Mouse (Mus musculus) frontal cortex, postnatal 25 days (tissue): ENCODE results near the gene Tmem222.

Source experiments
- DNase-seq, 2 experiments: peaks; one replicate each; pipeline ENCODE4 v3.0.0; 2022; ENCODE audit warnings: low spot score in 2 of 2

The Tmem222 gene

GRCm38 (mm10) chr4:133285299-133285698 is 7.7 kb upstream of the Tmem222 start:
- no peak for DNase-seq

GRCm38 (mm10) chr4:133282656-133283055 is 5.1 kb upstream of the Tmem222 start:
- DNase-seq: no peak

GRCm38 (mm10) chr4:133281951-133282481 is 4.4 kb upstream of the Tmem222 start:
- DNase-seq: no peak

GRCm38 (mm10) chr4:133281513-133281912 is 3.9 kb upstream of the Tmem222 start:
- no peak for DNase-seq

GRCm38 (mm10) chr4:133278482-133278881 is 890 bp upstream of the Tmem222 start:
- DNase-seq: no peak

DNA sequence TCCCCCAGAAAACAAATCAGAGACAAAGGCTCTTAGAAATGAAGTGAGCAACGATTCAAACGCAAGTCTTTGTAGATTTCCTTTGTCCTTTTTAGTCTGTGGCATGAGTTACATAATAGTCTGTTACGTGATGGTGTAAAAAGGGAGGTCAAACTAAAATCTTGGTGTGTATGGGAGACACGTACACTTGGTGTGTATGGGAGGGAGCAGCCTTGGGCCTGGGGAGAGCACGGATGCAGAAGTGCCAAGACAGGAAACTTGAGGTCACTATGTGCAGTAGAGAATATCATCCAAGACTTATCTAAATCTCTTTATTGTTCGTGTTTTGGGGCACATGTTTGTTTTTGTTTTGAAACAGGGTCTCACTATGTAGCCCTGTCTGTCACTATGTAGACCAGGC is 475 bp upstream of the Tmem222 start:
- DNase-seq: no peak

DNA sequence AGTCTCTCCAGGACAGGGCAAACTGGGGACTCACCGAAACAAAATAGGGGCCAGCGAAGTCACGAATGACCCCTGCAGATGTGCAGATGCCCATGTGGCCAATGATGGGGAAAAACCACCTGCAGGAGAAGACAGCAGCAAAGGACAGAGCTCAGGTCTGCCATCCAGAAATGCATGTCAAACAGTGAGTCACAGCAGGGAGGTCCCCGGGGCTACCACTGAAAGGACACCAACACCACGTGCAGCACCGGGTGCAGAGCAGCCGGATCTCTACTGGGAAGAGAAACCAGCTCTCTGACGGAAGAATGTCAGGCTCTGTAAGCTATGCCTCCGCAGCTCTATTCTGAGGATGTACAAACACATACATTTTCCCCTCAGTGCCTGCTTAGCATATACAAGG is 6.7 kb downstream of the Tmem222 start:
- no peak for DNase-seq

GRCm38 (mm10) chr4:133269596-133269995 is 8.0 kb downstream of the Tmem222 start:
- DNase-seq: no peak

DNA sequence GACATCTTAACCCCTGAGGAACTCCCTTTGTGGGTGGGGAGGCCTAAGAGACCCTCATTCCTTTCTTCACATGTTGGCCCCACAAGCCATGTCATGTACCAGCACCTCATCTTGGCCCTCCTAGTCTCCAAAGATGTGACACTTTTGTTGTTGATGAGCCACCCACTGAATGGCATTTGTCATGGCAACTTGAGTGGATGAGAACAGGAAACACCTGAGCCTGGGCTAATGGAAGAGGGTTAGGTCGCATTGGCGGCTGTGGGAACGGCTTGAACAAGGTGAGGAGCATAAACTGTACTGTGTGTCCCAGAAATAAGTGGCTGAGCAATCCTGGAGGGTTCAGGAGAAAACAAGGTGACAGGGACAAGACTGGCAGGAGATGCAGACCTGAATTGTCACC is 8.7 kb downstream of the Tmem222 start:
- no peak for DNase-seq

GRCm38 (mm10) chr4:133266248-133266880 is 11.2 kb downstream of the Tmem222 start:
- DNase-seq: no peak

DNA sequence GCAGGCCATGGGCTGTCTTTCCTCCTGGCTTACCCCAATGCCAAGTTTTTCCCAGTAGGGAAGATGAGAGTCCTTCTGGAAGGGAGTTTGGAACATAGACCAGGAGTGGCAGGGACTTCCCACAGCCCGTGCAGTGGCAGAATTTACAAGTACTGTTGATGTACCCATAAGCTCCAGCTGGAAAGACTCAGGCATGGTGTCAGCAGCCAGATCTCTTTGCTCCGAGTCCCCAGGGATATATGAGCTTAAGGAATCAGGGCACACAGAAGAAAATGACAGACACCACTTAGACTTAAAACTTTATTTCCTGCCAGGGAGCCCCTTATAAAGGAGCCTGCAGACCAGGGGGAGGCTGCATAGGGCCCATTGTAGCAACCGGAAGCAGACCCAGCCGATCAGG is 11.8 kb downstream of the Tmem222 start:
- DNase-seq: no peak

GRCm38 (mm10) chr4:133265297-133265696 is 12.3 kb downstream of the Tmem222 start:
- no peak for DNase-seq

DNA sequence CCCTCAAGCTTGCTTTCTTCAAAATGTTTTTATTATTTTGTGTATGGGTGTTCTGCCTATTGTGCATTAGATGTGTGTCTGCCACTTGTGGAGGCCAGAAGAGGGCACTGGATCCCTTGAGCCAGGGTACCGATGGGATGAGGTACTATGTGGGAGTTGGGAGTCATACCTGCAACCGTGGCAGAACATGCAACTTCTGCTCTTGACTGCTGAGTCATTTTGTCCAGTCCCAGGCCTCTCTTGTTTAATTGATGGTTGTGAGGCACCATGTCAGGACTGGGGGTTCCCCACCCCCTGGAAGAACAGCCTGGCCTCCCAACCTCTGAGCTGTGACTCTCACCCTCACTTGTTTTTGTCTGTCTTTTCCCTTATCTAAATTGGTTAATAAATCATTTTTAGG is 13.0 kb downstream of the Tmem222 start:
- DNase-seq: no peak

- DNase-seq: no peak
Observed at GRCm38 (mm10) chr4:133263756-133264155, 13.8 kb downstream of the Tmem222 start.

DNA sequence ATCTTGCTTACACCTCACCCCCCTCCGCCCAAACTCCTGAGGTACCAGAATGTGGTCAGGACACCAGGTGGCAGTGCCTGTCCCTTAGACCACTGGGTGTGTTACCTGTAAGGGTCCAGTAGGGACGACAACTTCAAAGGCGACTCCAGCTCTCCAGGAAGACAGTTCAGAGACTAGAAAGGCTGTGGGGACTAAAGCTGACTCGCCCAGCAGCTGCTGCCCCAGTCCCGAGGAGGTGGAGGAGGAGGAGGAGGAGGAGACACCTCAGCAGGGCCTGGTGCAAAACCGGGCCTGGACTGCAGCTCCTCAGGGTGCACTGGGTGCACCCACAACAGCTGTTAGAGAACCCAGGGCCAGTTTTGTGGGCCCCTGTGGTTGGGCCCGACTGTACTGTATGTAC is 14.7 kb downstream of the Tmem222 start, which contains the start of gene Sytl1:
Sytl1 (minus strand) TSS at position 232 of the 400 bp plus-strand sequence.
- DNase-seq: no peak

GRCm38 (mm10) chr4:133262375-133262765 is 15.2 kb downstream of the Tmem222 start:
- no peak for DNase-seq

DNA sequence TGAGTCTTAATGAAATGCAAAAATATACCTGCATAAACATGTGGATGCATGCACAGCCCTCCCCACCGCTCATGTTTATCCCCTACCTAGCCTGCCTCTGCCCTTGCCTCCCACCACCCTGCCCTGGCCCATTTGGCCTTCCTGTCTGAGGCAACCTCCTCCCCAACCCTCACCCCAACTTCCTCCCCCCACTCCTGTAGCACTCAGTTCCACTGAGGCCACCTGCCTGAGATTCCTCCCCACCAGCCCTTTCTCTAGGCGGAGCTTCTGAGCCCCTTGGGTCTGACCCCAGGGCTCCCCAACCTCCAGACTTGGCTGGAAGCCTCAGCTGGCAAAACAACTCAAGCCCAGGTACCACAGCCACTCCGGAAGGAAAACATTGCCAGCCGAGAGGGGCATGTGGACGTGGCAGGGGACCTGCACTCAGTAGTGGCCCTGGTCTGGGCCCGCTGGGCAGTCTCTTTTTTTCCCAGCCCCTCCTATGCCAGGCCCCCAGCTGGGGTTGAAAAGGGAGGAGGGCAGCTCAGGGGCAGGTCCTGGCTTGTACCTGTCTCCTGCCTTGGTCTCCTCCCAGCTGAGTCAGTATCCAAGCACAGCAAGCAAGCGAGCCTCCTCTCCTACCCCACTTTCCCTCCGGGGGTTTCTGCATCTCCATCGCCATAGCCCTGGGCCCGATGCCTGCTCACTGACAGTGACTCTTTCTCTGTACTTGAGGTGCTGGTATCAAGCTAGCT is 15.8 kb downstream of the Tmem222 start:
- no peak for DNase-seq

DNA sequence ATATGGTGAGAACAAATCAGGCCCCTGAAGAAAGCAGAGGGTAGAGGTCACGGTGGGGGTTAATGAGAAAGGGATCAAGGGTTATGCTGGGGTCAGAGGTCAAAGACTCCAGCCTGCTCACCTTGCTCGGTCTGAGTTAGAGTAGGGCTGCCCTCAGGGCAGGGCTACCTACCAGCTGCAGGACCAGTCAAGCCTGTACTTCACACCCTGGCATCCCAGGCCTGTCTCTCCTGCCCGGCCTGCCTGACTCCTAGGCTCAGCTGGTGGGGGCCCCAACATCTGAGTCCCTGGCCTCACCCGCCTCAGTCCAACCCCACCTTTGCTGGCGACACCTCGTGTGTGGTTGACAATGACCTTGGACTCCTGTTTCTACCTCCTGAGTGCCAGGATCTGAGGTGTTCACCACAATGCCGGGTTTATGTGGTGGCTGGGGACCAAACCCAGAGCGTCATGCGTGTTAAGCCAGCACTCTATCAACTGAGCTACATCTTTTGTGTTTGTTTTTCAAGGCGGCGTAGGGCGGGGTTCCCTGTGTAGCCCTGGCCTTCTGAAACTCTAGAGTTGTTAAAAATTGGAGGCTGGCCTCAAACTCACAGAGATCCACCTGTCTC is 19.7 kb downstream of the Tmem222 start:
- DNase-seq: no peak

- DNase-seq: no peak
Observed at GRCm38 (mm10) chr4:133257230-133257629, 20.4 kb downstream of the Tmem222 start.

GRCm38 (mm10) chr4:133256820-133257219 is 20.8 kb downstream of the Tmem222 start:
- no peak for DNase-seq

- DNase-seq: no peak
Observed at GRCm38 (mm10) chr4:133255392-133255791, 22.2 kb downstream of the Tmem222 start.

DNA sequence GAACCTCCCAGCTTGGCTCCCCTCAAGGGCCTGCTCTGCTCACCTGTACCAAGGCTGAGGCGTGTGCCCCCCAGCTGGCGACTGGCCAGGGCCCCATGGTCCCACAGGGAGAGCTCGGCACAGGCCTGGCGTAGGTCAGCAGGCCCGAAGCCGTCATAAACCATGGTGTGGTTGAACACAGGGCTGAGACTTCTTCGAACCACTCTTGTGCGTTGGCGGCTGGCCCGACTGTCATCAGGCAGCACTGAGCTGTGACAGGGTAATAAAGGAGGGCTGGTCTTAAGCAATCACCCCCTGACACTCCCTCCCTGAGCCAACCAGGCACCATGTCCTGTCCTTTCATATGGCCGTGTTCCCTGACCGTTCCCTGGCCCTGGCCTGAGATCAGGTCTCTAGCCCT is 24.2 kb downstream of the Tmem222 start:
- DNase-seq: no peak

- no peak for DNase-seq
Observed at GRCm38 (mm10) chr4:133252089-133252488, 25.5 kb downstream of the Tmem222 start.
